Mouse (Mus musculus) mesoderm, embryonic 11.5 days (tissue): ENCODE measurements at regions not wholly inside any gene's neighbourhood (a gene's known extent, or its start where the extent isn't known, plus 50 kb on each side); places are given as distances from the start of the nearest gene placed in this dataset.

Experiments used
- DNase-seq: peaks from one replicate; pipeline ENCODE4 v3.0.0-alpha.2; 2012; ENCODE audit warnings: low read depth, low spot score

DNA sequence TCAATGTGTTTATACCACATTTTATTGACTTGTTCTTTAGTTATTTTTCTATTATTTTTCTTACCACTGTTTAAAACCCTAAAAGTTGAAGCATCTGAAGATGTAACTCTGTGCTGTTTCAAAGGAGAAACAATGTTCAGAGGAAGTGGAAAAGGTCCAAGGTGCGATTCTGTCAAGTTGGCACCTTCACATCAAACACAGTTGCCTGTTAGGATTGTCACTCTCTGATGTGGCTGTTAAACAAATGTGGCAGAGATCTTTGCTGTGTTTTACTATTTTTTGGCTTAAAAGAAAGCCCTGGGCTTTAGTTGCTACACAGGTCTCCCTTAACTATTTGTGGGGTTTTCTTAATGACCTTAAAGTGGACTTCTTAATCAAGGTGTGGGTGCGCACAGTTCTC is 190.2 kb upstream of the Cxcr4 start:
- no peak for DNase-seq

DNA sequence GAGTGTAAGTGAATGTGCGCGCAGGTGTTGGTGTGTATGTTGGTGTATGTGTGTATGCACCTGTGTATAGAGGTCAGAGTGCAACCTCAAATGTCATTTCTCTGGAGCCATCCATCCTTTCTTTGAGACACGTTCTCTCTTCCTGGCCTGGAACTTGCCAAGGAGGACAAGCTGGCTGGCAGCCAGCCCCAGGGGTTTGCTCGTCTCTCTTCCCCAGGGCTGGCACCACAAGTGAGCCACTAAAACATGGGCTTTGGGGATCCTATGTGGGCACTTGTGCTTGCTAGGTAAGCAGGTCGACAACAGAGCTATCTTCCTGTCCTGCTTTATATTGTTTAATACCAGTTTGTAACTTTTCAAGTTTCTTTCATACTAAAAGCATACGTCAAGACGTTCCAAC is 189.8 kb upstream of the Cxcr4 start:
- no peak for DNase-seq

DNA sequence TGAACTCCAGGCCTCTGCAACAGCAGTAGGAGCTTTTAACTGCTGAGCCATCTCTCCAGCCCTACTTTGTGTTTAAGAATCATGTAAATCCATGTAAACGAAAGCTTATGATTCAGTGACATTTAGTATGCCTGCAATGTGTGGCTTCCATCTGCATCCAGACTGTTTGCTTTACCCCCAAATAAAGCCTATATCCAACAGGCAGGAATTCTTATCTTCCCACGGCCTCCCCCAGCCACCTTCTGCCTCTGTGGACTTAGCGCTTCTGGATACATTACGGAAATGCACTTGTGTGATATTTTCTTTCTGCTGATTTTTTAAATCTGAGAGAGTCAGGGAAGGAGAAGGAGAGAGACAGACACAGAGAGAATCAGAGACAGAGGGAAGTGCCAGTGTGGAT is 189.2 kb upstream of the Cxcr4 start:
- DNase-seq, result no peak

DNA sequence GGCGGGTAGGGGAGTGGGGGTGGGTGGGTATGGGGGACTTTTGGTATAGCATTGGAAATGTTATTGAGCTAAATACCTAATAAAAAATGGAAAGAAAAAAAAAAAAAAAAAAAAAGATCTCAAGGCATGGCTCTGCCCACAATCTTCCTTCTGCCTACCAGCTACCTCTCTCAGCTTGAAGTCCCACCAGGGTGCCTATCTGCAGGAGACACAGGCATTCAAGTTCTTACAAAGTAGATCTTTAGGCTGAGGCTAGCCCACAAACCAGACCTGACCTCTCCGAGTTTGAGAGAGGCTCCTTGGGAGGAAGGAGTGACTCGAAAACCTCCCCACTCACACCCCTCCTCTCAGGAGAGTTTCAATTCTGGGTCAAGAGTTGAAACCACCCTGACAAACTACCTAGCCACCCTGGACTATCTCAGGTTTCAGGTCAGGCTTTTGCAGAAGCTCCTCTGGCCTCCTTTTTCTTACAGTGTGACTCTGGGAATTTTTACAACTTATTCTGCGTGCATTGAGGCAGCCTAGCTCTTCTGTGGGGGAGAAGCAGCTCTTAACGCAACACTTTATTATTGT is 187.6 kb upstream of the Cxcr4 start:
- DNase-seq, result no peak

DNA sequence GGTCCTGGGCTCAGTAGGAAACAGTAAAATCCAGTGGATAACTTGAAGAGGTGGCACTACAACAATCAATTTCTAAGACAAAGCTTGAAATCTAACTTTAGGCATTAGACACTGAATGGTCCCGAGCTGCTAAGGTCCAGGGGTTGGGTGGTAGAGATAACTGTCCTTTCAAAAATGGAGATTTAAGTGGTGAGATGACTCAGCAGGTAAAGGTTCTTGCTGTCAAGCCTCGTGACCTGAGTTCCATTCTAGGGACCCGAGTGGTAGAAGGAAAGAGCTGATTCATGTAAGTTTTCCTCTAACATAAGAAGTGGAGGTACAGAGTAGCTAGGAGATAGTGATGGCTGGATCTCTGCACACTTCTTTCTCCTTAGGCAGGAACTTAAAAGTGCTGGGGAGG is 180.3 kb upstream of the Cxcr4 start:
- no peak for DNase-seq

GRCm38 (mm10) chr1:128770786-128771185 is 178.7 kb upstream of the Cxcr4 start:
- no peak for DNase-seq

DNA sequence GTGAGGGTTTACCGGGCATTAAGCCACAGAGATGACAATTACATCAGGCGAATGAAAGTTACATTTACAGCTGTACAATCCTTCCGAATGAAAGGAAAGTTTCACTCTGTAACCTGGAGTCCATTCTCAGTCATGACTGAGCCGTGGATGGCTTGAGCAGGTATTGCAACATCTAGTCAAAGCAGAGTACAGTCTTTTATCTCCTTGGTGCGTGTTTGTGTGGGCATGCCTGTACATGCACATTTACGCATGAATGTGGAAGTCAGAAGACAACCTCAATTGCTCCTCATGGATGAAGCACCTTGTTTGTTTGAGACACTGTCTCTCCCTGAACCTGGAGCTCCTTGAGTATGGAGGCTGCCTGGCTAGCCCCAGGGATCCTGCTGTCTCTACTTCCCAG is 175.9 kb upstream of the Cxcr4 start:
- no peak for DNase-seq

GRCm38 (mm10) chr1:128767415-128767814 is 175.3 kb upstream of the Cxcr4 start:
- DNase-seq, result no peak

DNA sequence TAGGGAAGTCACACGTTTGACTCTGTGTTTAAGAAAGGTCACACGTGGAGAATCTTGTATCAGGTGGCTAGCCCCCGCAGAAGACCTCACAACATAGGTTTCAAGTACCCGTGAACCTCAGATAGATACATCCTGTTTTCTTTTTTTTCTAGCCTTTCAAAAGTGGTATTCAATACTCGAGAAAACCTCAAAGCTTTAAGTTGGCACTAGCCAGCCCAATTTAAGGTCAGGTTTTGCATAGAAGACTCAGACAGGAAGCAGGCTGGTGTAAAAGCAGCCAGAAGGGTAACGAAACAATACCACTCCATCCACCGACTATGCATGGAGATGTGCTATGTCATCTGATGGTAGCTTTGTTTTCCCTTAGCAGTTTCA is 174.8 kb upstream of the Cxcr4 start:
- DNase-seq, result no peak

- DNase-seq, result no peak
Measured at GRCm38 (mm10) chr1:128766193-128766893, 174.2 kb upstream of the Cxcr4 start.

DNA sequence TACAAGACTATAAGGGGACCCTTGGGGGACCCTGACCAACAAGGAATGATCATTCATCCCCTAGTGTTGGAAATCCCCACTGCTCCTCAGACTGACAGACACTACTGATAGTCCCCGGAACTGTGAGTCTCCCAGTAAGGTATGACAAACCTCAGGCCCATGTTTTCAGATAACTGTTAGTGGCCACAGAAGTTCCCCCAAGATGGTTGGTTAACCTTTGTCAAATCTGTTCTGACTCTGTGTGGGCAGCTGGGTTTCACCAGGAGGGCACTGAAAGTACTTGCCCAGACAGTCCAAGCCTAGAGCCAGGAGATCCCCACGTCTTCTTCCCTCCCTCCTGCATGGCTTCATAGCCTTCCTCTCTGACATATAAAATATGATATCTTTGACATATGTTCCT is 173.5 kb upstream of the Cxcr4 start:
- no peak for DNase-seq

- DNase-seq, result no peak
Measured at GRCm38 (mm10) chr1:128765142-128765541, 173.0 kb upstream of the Cxcr4 start.

DNA sequence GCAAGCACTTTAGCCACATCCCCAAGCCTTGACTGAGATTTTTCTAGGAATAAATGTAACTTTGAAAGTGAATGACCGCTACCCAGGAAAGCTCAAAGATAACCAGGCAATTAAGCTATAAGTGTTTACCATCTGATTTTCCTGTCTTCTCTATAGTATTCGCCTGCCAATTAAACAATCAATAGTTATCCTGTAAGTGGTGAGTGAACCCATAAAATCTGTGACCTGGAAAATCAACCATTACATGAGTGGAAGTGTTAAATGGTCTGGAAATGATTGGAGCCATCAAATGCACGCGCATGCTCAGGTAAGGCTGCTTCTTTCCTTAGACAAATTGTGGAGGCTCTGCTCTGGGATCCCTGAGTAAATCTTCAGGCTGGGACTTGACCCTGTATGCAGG is 170.8 kb upstream of the Cxcr4 start:
- peak; percentile 33 for DNase-seq

DNA sequence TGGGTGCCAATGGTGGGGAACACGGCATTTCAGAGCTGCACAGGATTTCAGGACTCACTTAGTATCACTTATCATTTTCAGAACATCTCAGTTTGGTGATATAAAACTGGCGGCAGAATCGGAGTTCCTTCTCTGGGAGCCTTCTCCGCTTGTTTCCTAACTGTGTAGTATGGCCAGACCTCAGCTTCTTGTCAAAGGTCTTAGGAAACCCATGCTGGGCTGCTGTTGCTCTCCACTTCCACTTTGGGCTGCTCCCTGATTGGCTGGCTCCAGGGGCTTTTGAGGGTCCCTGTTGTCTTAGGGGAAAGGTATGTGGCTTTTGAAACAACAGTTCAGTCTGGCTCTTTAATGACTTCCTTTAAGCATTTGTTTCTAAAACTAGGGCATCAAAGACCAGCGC is 170.0 kb upstream of the Cxcr4 start:
- no peak for DNase-seq

DNA sequence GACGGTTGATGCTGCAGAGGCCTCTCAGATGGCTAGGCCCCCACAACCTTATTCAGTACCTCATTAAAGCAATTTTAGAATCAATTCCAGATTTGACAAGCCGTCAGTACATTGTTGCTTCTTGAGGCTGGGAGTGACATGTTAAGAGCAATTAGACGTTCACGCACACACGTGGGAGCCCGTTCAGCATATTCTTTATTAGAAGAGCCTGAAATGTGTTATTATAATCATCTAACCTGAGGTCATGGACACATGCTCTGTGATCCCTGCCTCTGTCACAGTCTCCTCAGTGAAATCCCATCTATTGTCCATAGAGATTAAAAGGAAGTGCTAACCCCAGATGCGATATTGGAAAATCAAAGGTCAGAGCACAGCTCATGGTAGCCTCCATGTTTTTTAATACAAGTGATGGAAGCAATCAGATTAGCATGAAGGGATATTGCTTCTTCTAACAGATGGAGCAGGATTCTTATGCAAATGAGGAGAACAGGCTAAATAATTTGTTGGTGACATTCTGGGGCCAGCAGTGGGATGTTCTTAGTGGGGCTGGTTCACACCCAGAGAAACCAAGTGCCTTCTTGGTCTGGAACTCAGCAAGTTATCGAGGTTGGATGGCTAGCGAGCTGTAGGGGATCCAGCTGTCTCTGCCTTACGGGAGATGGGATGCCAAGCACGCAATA is 166.8 kb upstream of the Cxcr4 start:
- DNase-seq, result no peak

GRCm38 (mm10) chr1:128758294-128758801 is 166.3 kb upstream of the Cxcr4 start:
- DNase-seq, result no peak

GRCm38 (mm10) chr1:128753427-128754012 is 161.4 kb upstream of the Cxcr4 start:
- DNase-seq, result no peak

GRCm38 (mm10) chr1:128749437-128749994 is 157.4 kb upstream of the Cxcr4 start:
- DNase-seq, result no peak

- no peak for DNase-seq
Measured at GRCm38 (mm10) chr1:128747196-128747790, 155.2 kb upstream of the Cxcr4 start.

DNA sequence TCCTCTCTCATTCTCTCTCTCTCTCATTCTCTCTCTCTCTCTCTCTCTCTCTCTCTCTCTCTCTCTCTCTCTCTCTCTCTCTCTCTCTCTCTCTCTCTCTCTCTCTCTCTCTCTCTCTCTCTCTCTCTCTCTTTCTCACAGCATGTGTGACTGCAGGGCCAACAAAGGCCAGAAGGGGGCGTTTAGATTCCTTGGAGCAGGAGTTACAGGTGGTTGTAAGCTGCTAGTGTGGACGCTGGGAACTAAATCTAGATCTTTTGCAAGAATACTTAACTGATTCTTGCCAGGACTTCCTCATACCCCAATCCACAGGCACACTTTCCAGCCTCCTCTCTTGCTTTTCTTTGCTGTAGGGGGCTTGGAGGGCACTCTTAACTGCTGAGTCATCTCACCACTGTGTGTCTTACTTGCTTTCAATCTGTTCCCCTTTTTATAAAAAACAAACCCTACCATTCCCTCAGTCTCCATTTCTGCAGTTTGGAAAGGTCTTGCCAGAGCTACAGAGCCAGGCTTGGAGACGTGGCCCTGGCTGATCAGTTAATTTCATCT is 154.4 kb upstream of the Cxcr4 start:
- no peak for DNase-seq

GRCm38 (mm10) chr1:128740616-128741015 is 148.5 kb upstream of the Cxcr4 start:
- DNase-seq, result no peak

- DNase-seq, result no peak
Measured at GRCm38 (mm10) chr1:128738152-128738551, 146.1 kb upstream of the Cxcr4 start.
